Mouse (Mus musculus) olfactory bulb, adult 2 months (tissue): ENCODE measurements around the gene Ttc21a.

Source experiments
- CTCF ChIP-seq: fragments of 200-500 bp; IDR thresholded peaks from 2 replicates; pipeline ENCODE4 v1.5.1; 2012; ENCODE audit warnings: low read depth, mild to moderate bottlenecking, low read length, moderate library complexity; ENCODE audit not compliant: insufficient read depth
- POLR2A ChIP-seq: fragments of 200-500 bp; IDR thresholded peaks from 2 replicates; pipeline ENCODE4 v1.6.1; 2012; ENCODE audit warnings: mild to moderate bottlenecking, low read depth, low read length, moderate library complexity; ENCODE audit not compliant: insufficient read depth

DNA sequence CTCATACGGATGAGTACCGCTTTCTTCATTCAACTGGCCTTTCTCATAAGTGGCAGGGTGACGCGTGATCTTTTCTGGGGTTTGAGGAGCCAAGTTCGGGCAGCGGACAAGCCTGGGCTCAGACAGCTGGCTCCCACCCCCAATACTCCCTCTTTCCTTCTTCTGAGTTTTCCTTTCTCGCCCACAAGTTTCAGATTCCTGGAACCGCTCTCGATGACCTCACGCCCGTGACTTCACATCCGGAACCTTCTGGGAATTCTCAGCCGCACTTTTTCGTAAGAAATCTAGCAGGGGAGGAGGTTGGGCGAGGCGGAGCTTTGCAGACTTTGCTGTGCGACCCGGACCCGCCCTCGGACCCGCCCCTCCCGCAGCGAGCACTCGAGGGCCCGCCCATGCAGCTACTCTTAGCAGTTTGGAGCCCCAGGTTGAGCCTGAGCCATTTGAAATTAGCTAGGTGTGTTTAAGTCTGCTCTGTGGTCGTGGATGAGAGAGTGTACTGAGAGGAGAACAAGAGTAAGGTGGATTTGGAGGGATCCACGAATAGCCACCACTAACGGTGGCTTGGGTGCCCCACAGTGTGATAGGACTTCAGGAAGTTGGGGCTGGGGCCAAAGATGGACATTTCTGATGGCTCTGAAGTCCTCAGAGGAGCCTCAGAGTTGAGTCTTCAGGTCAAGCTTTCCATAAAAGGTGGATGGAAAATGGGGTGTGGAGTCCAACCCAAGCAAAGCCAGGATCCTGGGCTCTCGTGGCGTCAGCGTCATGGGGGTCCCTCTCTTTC, 64.7 kb downstream of the Ttc21a start:
- TF ChIP-seq CTCF (no peak), POLR2A (no peak)
